Mouse (Mus musculus): ENCODE measurements around the gene Cul4b. TPM values are rescaled to one million over a fixed set of nuclear protein-coding genes. Genes with fewer than 3 reads are reported as not detected.
"Not testable (repeated sequence)": the region's sequence is repeated elsewhere in the genome, so short reads cannot be mapped to it uniquely, and the experiment has no call there.

The Cul4b gene
- total RNA-seq (2015) = 61.3 and 67.4 TPM in 2 replicates
- 59.2 and 67.7 TPM in 2 replicates for total RNA-seq (2017)

GRCm38 (mm10) chrX:38576078-38576477, at the start of gene Cul4b:
Cul4b (minus strand) TSS chrX:38576196.
- ATAC-seq (replicated peaks; ENCODE audit: poor library complexity) = peak; percentile 90

- ATAC-seq (replicated peaks; ENCODE audit: poor library complexity) = peak; percentile 54
These were observed 25.0 kb upstream of the Cul4b start for GRCm38 (mm10) chrX:38600995-38601369.

GRCm38 (mm10) chrX:38600177-38600994, 24.4 kb upstream of the Cul4b start, which contains the start of gene Mcts1:
Mcts1 (plus strand) TSS chrX:38600578.
- ATAC-seq (replicated peaks; ENCODE audit: poor library complexity) = peak; percentile 100

- ATAC-seq (replicated peaks; ENCODE audit: poor library complexity) = peak; percentile 77
These were observed 17.3 kb upstream of the Cul4b start for GRCm38 (mm10) chrX:38593180-38593889.

- ATAC-seq (replicated peaks; ENCODE audit: poor library complexity) = peak; percentile 54
These were observed 15.8 kb upstream of the Cul4b start for GRCm38 (mm10) chrX:38591749-38592148.

- ATAC-seq (replicated peaks; ENCODE audit: poor library complexity) = peak; percentile 55; the same call in 1 of the 2 replicates
These were observed 13.8 kb upstream of the Cul4b start for GRCm38 (mm10) chrX:38589827-38590226.

GRCm38 (mm10) chrX:38583261-38583660, 7.3 kb upstream of the Cul4b start:
- ATAC-seq (replicated peaks; ENCODE audit: poor library complexity) = peak; percentile 37; the same call in 1 of the 2 replicates

GRCm38 (mm10) chrX:38581140-38581539, 5.1 kb upstream of the Cul4b start:
- peak; percentile 58 for ATAC-seq (replicated peaks; ENCODE audit: poor library complexity)

GRCm38 (mm10) chrX:38566521-38567205, 9.3 kb downstream of the Cul4b start:
- ATAC-seq (replicated peaks; ENCODE audit: poor library complexity) = no peak

GRCm38 (mm10) chrX:38565176-38565542, 10.8 kb downstream of the Cul4b start:
- peak; percentile 12; the same call in 1 of the 2 replicates for ATAC-seq (replicated peaks; ENCODE audit: poor library complexity)

GRCm38 (mm10) chrX:38564542-38565175, 11.3 kb downstream of the Cul4b start:
- peak; percentile 93 for ATAC-seq (replicated peaks; ENCODE audit: poor library complexity)

GRCm38 (mm10) chrX:38563941-38564541, 12.0 kb downstream of the Cul4b start:
- no peak for ATAC-seq (replicated peaks; ENCODE audit: poor library complexity)

GRCm38 (mm10) chrX:38553255-38553654, 22.7 kb downstream of the Cul4b start:
- no peak for ATAC-seq (replicated peaks; ENCODE audit: poor library complexity)

- ATAC-seq (replicated peaks; ENCODE audit: poor library complexity) = peak; percentile 69
These were observed 61.4 kb downstream of the Cul4b start for GRCm38 (mm10) chrX:38514556-38514955.

- no peak for ATAC-seq (replicated peaks; ENCODE audit: poor library complexity)
These were observed 71.2 kb downstream of the Cul4b start for GRCm38 (mm10) chrX:38504846-38505245.

- ATAC-seq (replicated peaks; ENCODE audit: poor library complexity) = not testable (repeated sequence)
These were observed 73.8 kb downstream of the Cul4b start for GRCm38 (mm10) chrX:38502182-38502581.

- not testable (repeated sequence) for ATAC-seq (replicated peaks; ENCODE audit: poor library complexity)
These were observed 90.5 kb downstream of the Cul4b start for GRCm38 (mm10) chrX:38485464-38485863.

Data from megakaryocyte progenitor cell, adult 5-6 weeks (primary cell).